Mouse (Mus musculus) olfactory bulb, adult 2 months (tissue): ENCODE data around the gene Tuba4a. TPM values are rescaled to one million over a fixed set of nuclear protein-coding genes. Genes with fewer than 3 reads are reported as not detected.

Experiments
- H3K27ac ChIP-seq: fragments of 200-500 bp; 2 replicates; pipeline ENCODE4 v1.5.1; 2012; ENCODE audit warnings: low read depth, low read length; ENCODE audit not compliant: insufficient read depth
- H3K4me1 ChIP-seq: fragments of 200-500 bp; 2 replicates; pipeline ENCODE4 v1.6.1; 2012; ENCODE audit warnings: low read length; ENCODE audit not compliant: control insufficient read depth, insufficient read depth
- H3K4me3 ChIP-seq: fragments of 200-500 bp; 2 replicates; pipeline ENCODE4 v1.5.1; 2012; ENCODE audit warnings: mild to moderate bottlenecking, low read depth, low read length, moderate library complexity; ENCODE audit not compliant: insufficient read depth
- CTCF ChIP-seq: fragments of 200-500 bp; IDR thresholded peaks from 2 replicates; pipeline ENCODE4 v1.5.1; 2012; ENCODE audit warnings: low read depth, mild to moderate bottlenecking, low read length, moderate library complexity; ENCODE audit not compliant: insufficient read depth
- POLR2A ChIP-seq: fragments of 200-500 bp; IDR thresholded peaks from 2 replicates; pipeline ENCODE4 v1.6.1; 2012; ENCODE audit warnings: mild to moderate bottlenecking, low read depth, low read length, moderate library complexity; ENCODE audit not compliant: insufficient read depth
- WGBS: fragments of 180-500 bp; shearing (Covaris S2); methylation state at CpG from one replicate; pipeline ENCODE4 v1.1.7; 2018; 5-methylcytosine and 5-hydroxymethylcytosine counted together
- polyA plus RNA-seq: library from polyadenylated mRNA; stranded (reverse); fragments of >200 nt; gene quantifications from 2 replicates; pipeline ENCODE4 v1.2.4, GENCODE M21; 2012; ENCODE audit warnings: low replicate concordance; ENCODE audit not compliant: missing spikeins, insufficient read depth, insufficient read length

Tuba4a gene
- polyA plus RNA-seq, 1 experiment = not detected

GRCm38 (mm10) chr1:75192452-75192851, 27.2 kb downstream of the Tuba4a start:
- Histone ChIP-seq H3K4me3 (peak overlapping the region; percentile 68), H3K4me1 (peaks cover 10% of the 10 kb centered on the region), H3K27ac (0 out of 2 replicates have a peak overlapping the region, but pooled peaks have one; percentile 41)
- WGBS = under 1% methylated on average over 19 of the region's 19 CpGs
- TF ChIP-seq POLR2A = no peak

GRCm38 (mm10) chr1:75191622-75192402, 27.9 kb downstream of the Tuba4a start, which contains the start of the genes Ankzf1 and Atg9a:
Ankzf1 (plus strand) TSS chr1:75192151.
Atg9a (minus strand) TSS chr1:75192196.
- H3K27ac ChIP-seq = peak within 1 kb of the TSS; percentile 66
- H3K4me1 ChIP-seq = peaks cover 10% of the 10 kb centered on the region
- peak; percentile 89 for TF ChIP-seq POLR2A
- TF ChIP-seq CTCF = no peak
- H3K4me3 ChIP-seq = peak within 1 kb of the TSS; percentile 84
- WGBS = under 1% methylated on average over 56 of the region's 56 CpGs

- no peak overlapping the region for H3K27ac ChIP-seq
- H3K4me1 ChIP-seq = peaks cover 10% of the 10 kb centered on the region
- WGBS = 36% methylated on average over 5 of the region's 5 CpGs
- H3K4me3 ChIP-seq = peak overlapping the region; percentile 84
- no peak for TF ChIP-seq CTCF
- no peak; the same call in 1 of the 2 replicates for TF ChIP-seq POLR2A
Measured at GRCm38 (mm10) chr1:75191258-75191621, 28.4 kb downstream of the Tuba4a start.

- no peak overlapping the region for H3K27ac ChIP-seq
- WGBS = 71% methylated on average over 2 of the region's 2 CpGs
- H3K4me3 ChIP-seq = peak overlapping the region; percentile 84; the same call in 1 of the 2 replicates
- TF ChIP-seq POLR2A = no peak
- TF ChIP-seq CTCF = no peak
- H3K4me1 ChIP-seq = peaks cover 10% of the 10 kb centered on the region
Measured at GRCm38 (mm10) chr1:75190577-75190976, 29.1 kb downstream of the Tuba4a start.

GRCm38 (mm10) chr1:75187914-75188483, 31.7 kb downstream of the Tuba4a start:
- H3K4me3 ChIP-seq = no peak overlapping the region
- TF ChIP-seq POLR2A = no peak
- TF ChIP-seq CTCF = no peak
- peaks cover 10% of the 10 kb centered on the region for H3K4me1 ChIP-seq
- no peak overlapping the region for H3K27ac ChIP-seq
- 48% methylated on average over 2 of the region's 2 CpGs for whole genome bisulfite sequencing

- TF ChIP-seq CTCF (no peak), POLR2A (no peak)
- H3K27ac ChIP-seq = no peak overlapping the region
- peaks cover 10% of the 10 kb centered on the region for H3K4me1 ChIP-seq
- H3K4me3 ChIP-seq = no peak overlapping the region
Measured at GRCm38 (mm10) chr1:75187126-75187525, 32.5 kb downstream of the Tuba4a start.

GRCm38 (mm10) chr1:75185495-75185894, 34.2 kb downstream of the Tuba4a start:
- Histone ChIP-seq H3K27ac (no peak overlapping the region), H3K4me1 (peaks cover 6% of the 10 kb centered on the region), H3K4me3 (no peak overlapping the region)
- 92% methylated on average over 11 of the region's 11 CpGs for WGBS
- TF ChIP-seq CTCF (no peak), POLR2A (no peak)

GRCm38 (mm10) chr1:75182160-75182559, 37.5 kb downstream of the Tuba4a start:
- Histone ChIP-seq H3K4me3 (no peak overlapping the region), H3K4me1 (peaks cover 11% of the 10 kb centered on the region), H3K27ac (no peak overlapping the region)
- TF ChIP-seq POLR2A = no peak
- no peak; the same call in 1 of the 2 replicates for TF ChIP-seq CTCF
- 73% methylated on average over 4 of the region's 4 CpGs for WGBS

- no peak for TF ChIP-seq POLR2A
- no peak for TF ChIP-seq CTCF
- WGBS = 73% methylated on average over 4 of the region's 4 CpGs
- H3K27ac ChIP-seq = no peak overlapping the region
- no peak overlapping the region for H3K4me3 ChIP-seq
- peaks cover 11% of the 10 kb centered on the region for H3K4me1 ChIP-seq
Measured at GRCm38 (mm10) chr1:75181377-75181870, 38.2 kb downstream of the Tuba4a start.
